Mouse (Mus musculus) E14TG2a.4 (cell line): ENCODE results near the gene 2310039H08Rik.

ENCODE experiments used
- CTCF ChIP-seq: conservative IDR thresholded peaks from 2 replicates; pipeline ENCODE4 v1.5.1; 2014; ENCODE audit warnings: low read length
- NANOG ChIP-seq: IDR thresholded peaks from 2 replicates; pipeline ENCODE4 v1.6.1; 2014; ENCODE audit warnings: borderline replicate concordance, low read length, mixed read lengths

- TF ChIP-seq CTCF (no peak), NANOG (no peak)
Observed at GRCm38 (mm10) chr17:46725731-46726645, 46.4 kb upstream of the 2310039H08Rik start.
